In the genomic region with DNA sequence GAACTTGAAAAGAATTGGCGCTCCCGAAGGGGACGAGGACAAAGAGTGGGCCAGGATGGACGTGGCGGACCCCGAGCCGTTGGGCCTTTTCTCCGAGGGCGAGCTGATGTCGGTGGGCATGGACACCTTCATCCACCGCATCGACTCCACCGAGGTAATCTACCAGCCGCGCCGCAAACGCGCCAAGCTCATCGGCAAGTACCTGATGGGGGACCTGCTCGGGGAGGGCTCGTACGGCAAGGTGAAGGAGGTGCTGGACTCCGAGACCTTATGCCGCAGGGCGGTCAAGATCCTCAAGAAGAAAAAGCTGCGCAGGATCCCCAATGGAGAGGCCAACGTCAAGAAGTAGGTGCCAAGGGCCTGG, we compare ENCODE assay signal across 8 mouse cellular contexts. TPM values are rescaled to one million over a fixed set of nuclear protein-coding genes. Genes with fewer than 3 reads are reported as not detected.
DNase-seq lines count a peak whose midpoint lies in the region; ATAC-seq lines count a peak whose summit lies in the region.

No protein-coding gene starts in this region.

- peak; percentile 61 for DNase-seq in cerebellum, adult 9-10 months
- DNase-seq in CD4-positive helper T cell, adult 2 months (ENCODE audit: low read depth, low spot score): peak; percentile 41
- peak; percentile 34 to 43 for DNase-seq in kidney, postnatal 4 days
- DNase-seq in naive thymus-derived CD4-positive, alpha-beta T cell, adult 2 months (ENCODE audit: low read depth): peak; percentile 49
- no peak for DNase-seq in gastrocnemius, postnatal 10 days
- no peak for DNase-seq in gastrocnemius, postnatal 25 days

- no peak for ATAC-seq in cerebellum, adult (ENCODE audit: insufficient number of reproducible peaks, low FRiP score, low TSS enrichment)
- 0 out of 2 replicates have a peak, but pooled peaks have one; percentile 1 for ATAC-seq in erythroid progenitor cell, adult 5-6 weeks (replicated peaks; ENCODE audit: low FRiP score, poor library complexity, severe bottlenecking)

RNA-seq across cellular contexts. Expression of a gene that starts 0.9 kb away (rescaled TPM):
- total RNA-seq in erythroid progenitor cell, adult 5-6 weeks (2015; ENCODE audit: low replicate concordance): 224 and 296 TPM in 2 replicates
- total RNA-seq in erythroid progenitor cell, adult 5-6 weeks (2017; ENCODE audit: low replicate concordance): 440 and 520 TPM in 2 replicates
- total RNA-seq in gastrocnemius, postnatal 10 days (2021): 100 to 1,000 TPM; 105 to 110 TPM
- 100 to 1,000 TPM in 1 of 2 experiments, 10 to 100 TPM in 1; 99.8 to 120 TPM for total RNA-seq in gastrocnemius, postnatal 25 days (2021)

RNA-seq across cellular contexts. Expression of a gene that starts 11.2 kb away (rescaled TPM):
- 19.5 and 21.8 TPM in 2 replicates for total RNA-seq in erythroid progenitor cell, adult 5-6 weeks (2015; ENCODE audit: low replicate concordance)
- 34.3 and 36.1 TPM in 2 replicates for total RNA-seq in erythroid progenitor cell, adult 5-6 weeks (2017; ENCODE audit: low replicate concordance)
- total RNA-seq in gastrocnemius, postnatal 10 days (2021): 10 to 100 TPM in 1 of 2 experiments, 1 to 10 TPM in 1; 7.7 to 11.6 TPM
- total RNA-seq in gastrocnemius, postnatal 25 days (2021): 1 to 10 TPM; 5.6 to 6.7 TPM

RNA-seq across cellular contexts. Expression of a gene that starts 21.9 kb away (rescaled TPM):
- total RNA-seq in erythroid progenitor cell, adult 5-6 weeks (2015; ENCODE audit: low replicate concordance): 89.3 and 94.8 TPM in 2 replicates
- 19.4 and 39.9 TPM in 2 replicates for total RNA-seq in erythroid progenitor cell, adult 5-6 weeks (2017; ENCODE audit: low replicate concordance)
- 100 to 1,000 TPM; 576 to 659 TPM for total RNA-seq in gastrocnemius, postnatal 10 days (2021)
- total RNA-seq in gastrocnemius, postnatal 25 days (2021): 100 to 1,000 TPM; 634 to 665 TPM

RNA-seq across cellular contexts. Expression of a gene that starts 24.1 kb away (rescaled TPM):
- not detected in 2 replicates for total RNA-seq in erythroid progenitor cell, adult 5-6 weeks (2015; ENCODE audit: low replicate concordance)
- not detected in 2 replicates for total RNA-seq in erythroid progenitor cell, adult 5-6 weeks (2017; ENCODE audit: low replicate concordance)
- total RNA-seq in gastrocnemius, postnatal 10 days (2021): 1 to 10 TPM; 2.3 to 3.2 TPM
- total RNA-seq in gastrocnemius, postnatal 25 days (2021): 1 to 10 TPM; 1.2 to 1.6 TPM

RNA-seq across cellular contexts. Expression of a gene that starts 31.5 kb away (rescaled TPM):
- total RNA-seq in erythroid progenitor cell, adult 5-6 weeks (2015; ENCODE audit: low replicate concordance): 20.1 and 23.8 TPM in 2 replicates
- 12.5 and 18.2 TPM in 2 replicates for total RNA-seq in erythroid progenitor cell, adult 5-6 weeks (2017; ENCODE audit: low replicate concordance)
- 10 to 100 TPM; 34.3 to 62.7 TPM for total RNA-seq in gastrocnemius, postnatal 10 days (2021)
- total RNA-seq in gastrocnemius, postnatal 25 days (2021): 10 to 100 TPM; 33.7 to 34.8 TPM

Comparison
In these comparisons a context has a peak if more than half of its experiments do, and no peak if none do; other contexts are left out.
1. DNase-seq: peak in cerebellum, adult 9-10 months (single experiment), CD4-positive helper T cell, adult 2 months (single experiment), kidney, postnatal 4 days (2 of 2) and naive thymus-derived CD4-positive, alpha-beta T cell, adult 2 months (single experiment); none in gastrocnemius, postnatal 10 days (single experiment) and gastrocnemius, postnatal 25 days (single experiment).
2. RNA of a gene that starts 21.9 kb away (total RNA-seq): 634 to 665 TPM in gastrocnemius, postnatal 25 days and 576 to 659 TPM in gastrocnemius, postnatal 10 days; 19.4 to 94.8 TPM in erythroid progenitor cell, adult 5-6 weeks; every median in the first group is over 4 times any median in the second.